Comparison of ENCODE assay signal across 7 mouse cellular contexts in the genomic region with DNA sequence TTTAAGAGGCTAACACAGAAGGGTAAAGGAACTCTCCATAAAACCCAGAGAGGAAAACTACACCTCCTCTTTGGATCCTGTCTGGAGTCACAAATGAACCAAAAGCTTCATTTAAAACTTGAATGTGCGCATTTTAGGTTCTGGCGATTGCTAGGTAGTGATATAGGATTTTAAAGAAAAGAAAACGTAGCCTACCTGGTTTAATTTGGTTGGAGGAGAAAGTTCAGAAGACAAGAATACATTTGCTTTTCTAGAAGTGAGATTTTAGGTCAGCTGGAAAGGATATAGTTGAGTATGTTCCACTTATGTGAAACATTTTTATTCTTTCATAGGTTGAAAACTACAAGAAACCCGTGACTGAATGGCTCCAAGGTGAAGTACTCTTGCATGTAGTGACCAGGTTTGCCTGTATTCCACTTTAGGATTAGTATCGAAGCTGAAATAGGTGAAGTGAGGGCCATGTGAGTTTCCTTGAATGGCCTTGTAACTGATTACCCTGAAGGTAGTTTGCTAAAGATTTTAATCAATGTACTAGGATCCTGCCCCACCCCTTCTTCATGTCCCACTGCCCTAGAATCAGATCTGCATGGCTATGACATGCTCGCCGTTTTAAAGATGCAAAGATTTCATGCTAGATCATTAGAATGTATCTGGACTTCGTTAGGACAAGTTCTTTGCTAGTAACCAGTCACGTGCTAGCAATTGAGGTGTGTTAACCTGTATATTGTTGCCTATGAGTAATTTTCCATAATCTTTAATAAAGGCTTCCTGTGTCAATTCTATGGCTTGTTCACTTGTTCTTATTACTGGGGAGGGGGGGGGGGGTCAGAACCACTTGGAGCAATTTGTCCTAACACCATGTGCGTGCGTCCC. TPM values are rescaled to one million over a fixed set of nuclear protein-coding genes. Genes with fewer than 3 reads are reported as not detected.
DNase-seq lines count a peak whose midpoint lies in the region; ATAC-seq and TF ChIP-seq lines count a peak whose summit lies in the region.

No protein-coding gene starts in this region.

- WGBS in limb, embryonic 13.5 days, result 13% methylated on average over 11 of the region's 11 CpGs
- 18% methylated on average over 11 of the region's 11 CpGs for whole genome bisulfite sequencing in stomach, embryonic 16.5 days

- peak overlapping the region; percentile 89 for H3K4me2 ChIP-seq in limb, embryonic 13.5 days (replicated peaks)
- H3K4me2 ChIP-seq in stomach, embryonic 16.5 days (ENCODE audit: low read depth, low read length), result peak overlapping the region; percentile 75

- peaks cover 4% of the 10 kb centered on the region for H3K9me3 ChIP-seq in megakaryocyte, embryonic 14.5 days
- H3K9me3 ChIP-seq in limb, embryonic 13.5 days, result no peaks in the 10 kb centered on the region
- H3K9me3 ChIP-seq in stomach, embryonic 16.5 days (replicated peaks; ENCODE audit: control insufficient read depth, low read length), result no peaks in the 10 kb centered on the region

- no peak for ATAC-seq in megakaryocyte, adult 5-6 weeks (ENCODE audit: poor library complexity, severe bottlenecking)
- ATAC-seq in limb, embryonic 13.5 days (ENCODE audit: low FRiP score, low read depth), result no peak
- no peak for ATAC-seq in stomach, embryonic 16.5 days (ENCODE audit: insufficient read depth, low FRiP score)

- H3K27ac ChIP-seq in embryonic fibroblast, embryonic 13.5 days (ENCODE audit: insufficient read depth, low read length), result peak overlapping the region; percentile 27
- peak overlapping the region; percentile 88 for H3K27ac ChIP-seq in limb, embryonic 13.5 days
- peak overlapping the region; percentile 91 for H3K27ac ChIP-seq in stomach, embryonic 16.5 days (ENCODE audit: low read length)

- peak overlapping the region; percentile 95 for H3K4me3 ChIP-seq in megakaryocyte, embryonic 14.5 days (replicated peaks)
- peak overlapping the region; percentile 87 for H3K4me3 ChIP-seq in embryonic fibroblast, embryonic 13.5 days (ENCODE audit: insufficient read depth, low read length)
- H3K4me3 ChIP-seq in limb, embryonic 13.5 days, result peak overlapping the region; percentile 90
- peak overlapping the region; percentile 86 for H3K4me3 ChIP-seq in stomach, embryonic 16.5 days (replicated peaks; ENCODE audit: low read length)

- H3K9ac ChIP-seq in limb, embryonic 13.5 days, result peak overlapping the region; percentile 97
- H3K9ac ChIP-seq in stomach, embryonic 16.5 days (ENCODE audit: low read length), result peak overlapping the region; percentile 93

- no peak for TF ChIP-seq POLR2A in embryonic fibroblast, embryonic 13.5 days (IDR thresholded peaks at IDR 0.05; ENCODE audit: low read depth, low read length)

- H3K27me3 ChIP-seq in megakaryocyte, embryonic 14.5 days (replicated peaks), result no peaks in the 10 kb centered on the region
- no peaks in the 10 kb centered on the region for H3K27me3 ChIP-seq in limb, embryonic 13.5 days
- H3K27me3 ChIP-seq in stomach, embryonic 16.5 days (ENCODE audit: control insufficient read depth, insufficient read depth, low read length), result no peaks in the 10 kb centered on the region

- H3K4me1 ChIP-seq in megakaryocyte, embryonic 14.5 days, result peaks cover 42% of the 10 kb centered on the region
- H3K4me1 ChIP-seq in embryonic fibroblast, embryonic 13.5 days (ENCODE audit: control insufficient read depth, insufficient read depth, low read length), result no peaks in the 10 kb centered on the region; the same call in 1 of the 2 replicates
- peaks cover 20% of the 10 kb centered on the region for H3K4me1 ChIP-seq in limb, embryonic 13.5 days
- H3K4me1 ChIP-seq in stomach, embryonic 16.5 days (ENCODE audit: control insufficient read depth, insufficient read depth, low read length), result peaks cover 7% of the 10 kb centered on the region

- no peak for DNase-seq in urinary bladder, postnatal 36 days (ENCODE audit: low spot score in 2 of 2)
- DNase-seq in layer of hippocampus, postnatal 25 days (ENCODE audit: extremely low spot score in 1 of 2, low spot score in 1 of 2), result no peak

- TF ChIP-seq CTCF in embryonic fibroblast, embryonic 13.5 days (IDR thresholded peaks at IDR 0.05; ENCODE audit: borderline replicate concordance, insufficient read depth, low read length), result no peak

- H3K36me3 ChIP-seq in megakaryocyte, embryonic 14.5 days (replicated peaks; ENCODE audit: low read length), result peaks cover 43% of the 10 kb centered on the region
- peaks cover 36% of the 10 kb centered on the region for H3K36me3 ChIP-seq in limb, embryonic 13.5 days
- H3K36me3 ChIP-seq in stomach, embryonic 16.5 days (ENCODE audit: control insufficient read depth, insufficient read depth, low read length), result no peaks in the 10 kb centered on the region; the same call in 1 of the 2 replicates

RNA-seq across cellular contexts. Expression of gene Usp46, which starts 25.6 kb away (rescaled TPM):
- polyA plus RNA-seq in megakaryocyte, embryonic 14.5 days (2012; ENCODE audit: insufficient read depth, low replicate concordance), result 0.36 and 1.5 TPM in 2 replicates
- total RNA-seq in megakaryocyte, adult 5-6 weeks (2015), result 9.3 and 12.0 TPM in 2 replicates
- total RNA-seq in megakaryocyte, adult 5-6 weeks (2017), result 7.3 and 10.0 TPM in 2 replicates
- polyA plus RNA-seq in embryonic fibroblast, embryonic 13.5 days (2011; ENCODE audit: insufficient read length, low read depth, missing spikeins), result 28.3 and 30.6 TPM in 2 replicates
- polyA plus RNA-seq in limb, embryonic 13.5 days (2015; fragmentation: Nextera tagmentation; extraction: Ambion mirVana), result 35.4 and 37.5 TPM in 2 replicates
- polyA plus RNA-seq in stomach, embryonic 16.5 days (2015; fragmentation: Nextera tagmentation; extraction: Ambion mirVana), result 32.1 and 32.3 TPM in 2 replicates
- total RNA-seq in layer of hippocampus, postnatal 25 days (2021), result 100 to 1,000 TPM; 139 to 140 TPM

Comparison
In these comparisons a context has a peak if more than half of its experiments do, and no peak if none do; other contexts are left out.
1. H3K27ac ChIP-seq: peak in every context shown above with its lines; median percentile 91 in stomach, embryonic 16.5 days; 88 in limb, embryonic 13.5 days; 27 in embryonic fibroblast, embryonic 13.5 days.
2. RNA of gene Usp46, which starts 25.6 kb away (polyA plus RNA-seq): 35.4 to 37.5 TPM in limb, embryonic 13.5 days, 32.1 to 32.3 TPM in stomach, embryonic 16.5 days and 28.3 to 30.6 TPM in embryonic fibroblast, embryonic 13.5 days; 0.36 to 1.5 TPM in megakaryocyte, embryonic 14.5 days; every median in the first group is over 10 times any median in the second.
3. Peak in every context shown above with its lines, with median percentiles within 50 percentile points of each other: H3K4me3 ChIP-seq.